Mouse (Mus musculus) erythroblast, embryonic 14.5 days (primary cell): ENCODE measurements around the gene Coa5.

Experiments
- GATA1 ChIP-seq: IDR thresholded peaks from 2 replicates; pipeline ENCODE4 v1.6.1; 2012; ENCODE audit warnings: low read length, inconsistent platforms, mixed read lengths
- TAL1 ChIP-seq: IDR thresholded peaks from 3 replicates; pipeline ENCODE4 v1.6.1; 2012; ENCODE audit warnings: low read length, inconsistent platforms, mixed read lengths

GRCm38 (mm10) chr1:37473251-37473650, 43.3 kb upstream of the Coa5 start:
- TF ChIP-seq TAL1 (no peak), GATA1 (no peak)
